Mouse (Mus musculus): Measurements from ENCODE around the gene Rnf212.
"Not testable (repeated sequence)": the region's sequence is repeated elsewhere in the genome, so short reads cannot be mapped to it uniquely, and the experiment has no call there.

Gene Rnf212

GRCm38 (mm10) chr5:108774630-108775306 lies at the start of gene Rnf212:
Gene Rnf212 (minus strand): TSS chr5:108774982.
- no peak for DNase-seq (ENCODE audit: inconsistent ontology term)

GRCm38 (mm10) chr5:108823276-108823675 lies 48.5 kb upstream of the Rnf212 start:
- DNase-seq (ENCODE audit: inconsistent ontology term): no peak

- not testable (repeated sequence) for DNase-seq (ENCODE audit: inconsistent ontology term)
Measured at GRCm38 (mm10) chr5:108808750-108809149, 34.0 kb upstream of the Rnf212 start, which contains the start of gene Vmn2r8. Gene Vmn2r8 (minus strand): TSS chr5:108808850.

GRCm38 (mm10) chr5:108803646-108804045 lies 28.9 kb upstream of the Rnf212 start:
- DNase-seq (ENCODE audit: inconsistent ontology term): no peak

- not testable (repeated sequence) for DNase-seq (ENCODE audit: inconsistent ontology term)
Measured at GRCm38 (mm10) chr5:108795263-108795662, 20.5 kb upstream of the Rnf212 start, which contains the start of gene Tmed11. Gene Tmed11 (minus strand): TSS chr5:108795363.

GRCm38 (mm10) chr5:108790385-108790784 lies 15.6 kb upstream of the Rnf212 start:
- DNase-seq (ENCODE audit: inconsistent ontology term): not testable (repeated sequence)

GRCm38 (mm10) chr5:108760002-108760401 lies 14.8 kb downstream of the Rnf212 start:
- no peak for DNase-seq (ENCODE audit: inconsistent ontology term)

GRCm38 (mm10) chr5:108758396-108758795 lies 16.4 kb downstream of the Rnf212 start:
- DNase-seq (ENCODE audit: inconsistent ontology term): peak; percentile 36

GRCm38 (mm10) chr5:108751258-108751657 lies 23.5 kb downstream of the Rnf212 start:
- DNase-seq (ENCODE audit: inconsistent ontology term): not testable (repeated sequence)

GRCm38 (mm10) chr5:108750328-108751210 lies 24.2 kb downstream of the Rnf212 start:
- no peak for DNase-seq (ENCODE audit: inconsistent ontology term)

GRCm38 (mm10) chr5:108744629-108745028 lies 30.2 kb downstream of the Rnf212 start:
- no peak for DNase-seq (ENCODE audit: inconsistent ontology term)

- no peak for DNase-seq (ENCODE audit: inconsistent ontology term)
Measured at GRCm38 (mm10) chr5:108743856-108744255, 30.9 kb downstream of the Rnf212 start.

GRCm38 (mm10) chr5:108742596-108742995 lies 32.2 kb downstream of the Rnf212 start:
- DNase-seq (ENCODE audit: inconsistent ontology term): no peak

- no peak for DNase-seq (ENCODE audit: inconsistent ontology term)
Measured at GRCm38 (mm10) chr5:108741844-108742243, 32.9 kb downstream of the Rnf212 start.

GRCm38 (mm10) chr5:108727425-108727824 lies 47.4 kb downstream of the Rnf212 start:
- DNase-seq (ENCODE audit: inconsistent ontology term): no peak

- peak; percentile 84 for DNase-seq (ENCODE audit: inconsistent ontology term)
Measured at GRCm38 (mm10) chr5:108726557-108727248, 48.1 kb downstream of the Rnf212 start.

GRCm38 (mm10) chr5:108724006-108724405 lies 50.8 kb downstream of the Rnf212 start:
- DNase-seq (ENCODE audit: inconsistent ontology term): peak; percentile 87

GRCm38 (mm10) chr5:108719761-108720160 lies 55.0 kb downstream of the Rnf212 start:
- DNase-seq (ENCODE audit: inconsistent ontology term): no peak

- DNase-seq (ENCODE audit: inconsistent ontology term): peak; percentile 45
Measured at GRCm38 (mm10) chr5:108718051-108718450, 56.7 kb downstream of the Rnf212 start.

GRCm38 (mm10) chr5:108715974-108716373 lies 58.8 kb downstream of the Rnf212 start:
- DNase-seq (ENCODE audit: inconsistent ontology term): no peak

- peak; percentile 79 for DNase-seq (ENCODE audit: inconsistent ontology term)
Measured at GRCm38 (mm10) chr5:108714149-108714548, 60.6 kb downstream of the Rnf212 start.

GRCm38 (mm10) chr5:108713691-108714090 lies 61.1 kb downstream of the Rnf212 start:
- DNase-seq (ENCODE audit: inconsistent ontology term): peak; percentile 46

Measured in Muller cell, postnatal 12 days (primary cell).